Mouse (Mus musculus) small intestine, adult 2 months (tissue): ENCODE measurements around the gene Fam83f. TPM values are rescaled to one million over a fixed set of nuclear protein-coding genes. Genes with fewer than 3 reads are reported as not detected.
A peak's percentile ranks its signal among the peaks of the same experiment; 100 is the strongest.

Experiments
- H3K27ac ChIP-seq: fragments of 200-500 bp; 2 replicates; pipeline ENCODE4 v1.5.1; 2012; ENCODE audit warnings: low read depth, low read length, control low read depth, inconsistent platforms; ENCODE audit not compliant: insufficient read depth
- H3K27me3 ChIP-seq: fragments of 200-500 bp; 2 replicates; pipeline ENCODE4 v1.6.1; 2012; ENCODE audit warnings: mild to moderate bottlenecking, moderate library complexity, low read length, inconsistent platforms; ENCODE audit not compliant: control insufficient read depth, insufficient read depth
- H3K36me3 ChIP-seq: fragments of 200-500 bp; 2 replicates; pipeline ENCODE4 v1.6.1; 2012; ENCODE audit warnings: mild to moderate bottlenecking, low read length, control low read depth, inconsistent platforms; ENCODE audit not compliant: control insufficient read depth, insufficient read depth
- H3K4me1 ChIP-seq: fragments of 200-500 bp; 2 replicates; pipeline ENCODE4 v1.6.1; 2012; ENCODE audit warnings: low read length, inconsistent platforms, mixed read lengths; ENCODE audit not compliant: control insufficient read depth, insufficient read depth, insufficient read length
- H3K4me3 ChIP-seq: fragments of 200-500 bp; 2 replicates; pipeline ENCODE4 v1.5.1; 2012; ENCODE audit warnings: low read depth, mild to moderate bottlenecking, control low read depth, inconsistent platforms, low read length, moderate library complexity
- CTCF ChIP-seq: fragments of 200-500 bp; IDR thresholded peaks from 2 replicates; pipeline ENCODE4 v1.5.1; 2012; ENCODE audit warnings: low read depth, mild to moderate bottlenecking, control low read depth, inconsistent platforms, low read length, moderate library complexity, mixed read lengths; ENCODE audit not compliant: insufficient replicate concordance, insufficient read length; ENCODE audit errors: extremely low read depth
- POLR2A ChIP-seq: fragments of 200-500 bp; IDR thresholded peaks from 2 replicates; pipeline ENCODE4 v1.6.1; 2012; ENCODE audit warnings: low read depth, mild to moderate bottlenecking, control low read depth, inconsistent platforms, low read length, moderate library complexity
- WGBS: fragments of 180-500 bp; shearing (Covaris S2); methylation state at CpG from one replicate; pipeline ENCODE4 v1.1.7; 2018; 5-methylcytosine and 5-hydroxymethylcytosine counted together
- polyA plus RNA-seq: library from polyadenylated mRNA; depleted of rRNA; stranded (reverse); fragments of >200 nt; gene quantifications from 2 replicates; pipeline ENCODE4 v1.2.3, GENCODE M21; 2012

Fam83f gene
- polyA plus RNA-seq, 1 experiment: 21.5 TPM

DNA sequence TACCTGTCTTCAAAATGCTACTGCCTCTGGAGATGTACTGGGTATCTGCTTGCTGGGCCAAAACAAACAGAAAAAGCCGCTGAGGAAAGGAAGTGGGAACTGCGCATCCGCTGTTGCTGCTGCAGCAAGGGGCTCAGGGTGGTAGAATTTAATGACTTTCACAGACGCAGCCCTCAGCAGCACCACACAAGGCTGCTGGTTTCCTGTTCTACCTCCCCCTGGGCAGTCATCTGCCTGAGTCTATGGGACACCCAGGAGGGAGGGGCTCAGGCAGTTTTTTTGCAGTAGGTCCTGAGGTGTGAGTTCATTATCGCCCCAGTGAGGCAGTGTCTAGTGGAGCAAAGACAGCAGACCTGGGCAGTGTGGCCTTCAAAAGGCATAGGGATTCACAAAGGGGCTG lies 25.9 kb downstream of the Fam83f start:
- H3K27me3 ChIP-seq: no peaks in the 10 kb centered on the region
- WGBS: 61% methylated on average over 5 of the region's 5 CpGs
- no peak overlapping the region for H3K4me3 ChIP-seq
- TF ChIP-seq CTCF (no peak), POLR2A (no peak)
- peaks cover 12% of the 10 kb centered on the region for H3K4me1 ChIP-seq
- H3K27ac ChIP-seq: peak overlapping the region; percentile 31
- peaks cover 15% of the 10 kb centered on the region; the same call in 1 of the 2 replicates for H3K36me3 ChIP-seq

DNA sequence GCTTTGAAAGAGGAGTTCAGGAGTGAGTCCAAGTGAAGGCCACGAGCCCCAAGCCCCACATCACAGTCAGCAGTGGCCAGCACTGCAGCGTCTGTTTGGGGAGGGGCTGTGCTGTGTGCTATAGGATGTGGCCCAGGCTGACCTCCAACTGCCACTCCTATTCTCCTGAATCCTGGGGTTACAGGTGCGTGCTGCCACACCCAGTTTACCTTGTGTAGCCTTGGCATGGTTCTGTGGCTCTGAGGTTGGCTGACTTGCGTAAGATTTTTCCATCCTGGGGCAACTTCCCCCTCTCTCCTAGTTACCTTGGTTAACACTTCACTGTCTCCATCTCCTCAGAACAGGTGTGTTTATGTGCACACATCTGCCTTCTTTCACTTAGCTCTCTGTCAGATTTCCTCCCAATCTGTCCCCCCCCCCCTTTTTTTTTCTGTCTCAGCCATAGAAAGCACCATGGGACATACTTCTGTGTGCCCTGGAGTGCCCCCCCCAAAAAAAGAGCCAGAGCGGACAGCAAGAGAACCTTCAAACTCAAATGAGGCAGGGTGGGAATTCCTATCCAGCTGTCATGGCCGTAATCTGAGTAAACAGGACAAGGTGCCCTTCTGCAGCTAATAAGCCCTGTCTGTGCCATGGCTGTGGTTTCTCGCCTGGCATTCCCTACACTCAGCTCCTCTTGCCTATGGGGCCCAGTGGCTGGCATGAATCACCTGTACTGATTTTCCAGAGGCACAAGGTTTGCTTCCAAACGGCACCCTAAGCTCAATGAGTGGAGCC lies 30.0 kb downstream of the Fam83f start:
- TF ChIP-seq POLR2A (no peak), CTCF (no peak)
- Histone ChIP-seq H3K36me3 (peaks cover 8% of the 10 kb centered on the region; the same call in 1 of the 2 replicates), H3K4me1 (peaks cover 13% of the 10 kb centered on the region), H3K27me3 (no peaks in the 10 kb centered on the region), H3K27ac (peak overlapping the region; percentile 50), H3K4me3 (no peak overlapping the region)
- WGBS: 20% methylated on average over 8 of the region's 8 CpGs

DNA sequence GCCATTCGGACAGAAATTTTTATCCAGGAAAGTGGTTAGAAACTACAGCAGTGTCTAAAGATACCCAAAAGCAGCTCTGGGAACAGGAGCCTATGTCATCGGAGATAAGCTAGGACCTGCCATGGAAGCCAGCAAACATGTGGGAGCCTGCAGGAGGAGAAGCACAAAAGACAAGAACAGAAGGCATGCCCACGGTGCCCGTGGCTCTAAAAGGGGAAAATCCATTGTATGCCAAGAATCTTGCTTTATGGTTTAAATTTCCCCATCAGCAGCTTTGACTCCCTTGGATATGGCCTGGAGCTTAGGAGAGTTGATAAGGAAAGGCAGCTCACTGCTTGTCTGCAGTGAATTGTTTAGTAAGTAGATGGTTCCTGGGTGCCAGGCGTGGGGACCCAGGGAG lies 31.3 kb downstream of the Fam83f start:
- peaks cover 21% of the 10 kb centered on the region for H3K4me1 ChIP-seq
- WGBS: 67% methylated on average over 5 of the region's 5 CpGs
- peaks cover 8% of the 10 kb centered on the region; the same call in 1 of the 2 replicates for H3K36me3 ChIP-seq
- H3K27me3 ChIP-seq: no peaks in the 10 kb centered on the region
- no peak overlapping the region for H3K4me3 ChIP-seq
- no peak for TF ChIP-seq CTCF
- no peak for TF ChIP-seq POLR2A
- no peak overlapping the region for H3K27ac ChIP-seq

DNA sequence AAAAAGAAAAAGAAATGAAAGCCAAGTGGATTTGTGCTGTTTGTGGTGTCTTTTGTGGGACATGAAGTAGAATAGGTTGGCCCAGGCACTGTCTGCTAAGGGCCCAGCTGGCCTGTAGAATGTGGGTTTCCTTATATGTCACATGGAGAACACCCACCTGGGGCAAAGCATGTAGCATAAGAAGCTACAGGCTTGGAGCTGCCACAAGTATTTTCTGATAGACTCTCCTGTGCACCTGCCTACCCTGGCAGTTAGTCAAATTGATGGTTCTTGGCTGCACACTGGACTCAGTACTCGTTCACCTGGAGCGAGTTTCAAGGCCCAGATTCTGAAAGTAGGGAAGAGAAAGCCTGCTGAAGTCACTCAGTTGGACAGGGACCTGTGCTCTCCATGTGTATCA lies 31.8 kb downstream of the Fam83f start:
- Histone ChIP-seq H3K36me3 (peaks cover 8% of the 10 kb centered on the region; the same call in 1 of the 2 replicates), H3K4me1 (peaks cover 21% of the 10 kb centered on the region), H3K27me3 (no peaks in the 10 kb centered on the region), H3K4me3 (no peak overlapping the region), H3K27ac (no peak overlapping the region)
- WGBS: 38% methylated on average over 2 of the region's 2 CpGs
- no peak for TF ChIP-seq POLR2A
- TF ChIP-seq CTCF: no peak

DNA sequence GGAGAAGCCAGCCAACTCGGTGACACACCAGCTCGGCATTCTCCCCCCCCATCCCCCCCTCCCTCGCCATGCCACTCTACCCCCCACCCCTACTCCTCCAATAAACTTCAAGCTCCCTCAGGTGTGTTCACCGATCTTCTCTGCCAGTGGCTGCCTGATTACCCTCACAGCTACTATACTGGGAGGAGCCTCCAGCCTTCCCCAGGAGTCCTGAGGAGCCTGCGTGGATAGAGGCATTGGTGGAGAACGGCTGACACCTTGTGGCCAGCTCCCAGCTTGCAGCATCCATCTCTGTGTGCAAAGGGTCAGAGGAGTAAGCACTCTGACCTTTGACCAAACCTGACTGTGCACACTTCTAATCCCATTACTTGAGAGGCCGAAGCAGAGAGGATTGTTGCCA lies 32.6 kb downstream of the Fam83f start:
- H3K4me3 ChIP-seq: no peak overlapping the region
- under 1% methylated on average over 7 of the region's 7 CpGs for WGBS
- peaks cover 21% of the 10 kb centered on the region for H3K4me1 ChIP-seq
- no peaks in the 10 kb centered on the region for H3K27me3 ChIP-seq
- H3K36me3 ChIP-seq: peaks cover 5% of the 10 kb centered on the region; the same call in 1 of the 2 replicates
- TF ChIP-seq POLR2A: no peak
- peak; percentile 93 for TF ChIP-seq CTCF
- H3K27ac ChIP-seq: no peak overlapping the region

DNA sequence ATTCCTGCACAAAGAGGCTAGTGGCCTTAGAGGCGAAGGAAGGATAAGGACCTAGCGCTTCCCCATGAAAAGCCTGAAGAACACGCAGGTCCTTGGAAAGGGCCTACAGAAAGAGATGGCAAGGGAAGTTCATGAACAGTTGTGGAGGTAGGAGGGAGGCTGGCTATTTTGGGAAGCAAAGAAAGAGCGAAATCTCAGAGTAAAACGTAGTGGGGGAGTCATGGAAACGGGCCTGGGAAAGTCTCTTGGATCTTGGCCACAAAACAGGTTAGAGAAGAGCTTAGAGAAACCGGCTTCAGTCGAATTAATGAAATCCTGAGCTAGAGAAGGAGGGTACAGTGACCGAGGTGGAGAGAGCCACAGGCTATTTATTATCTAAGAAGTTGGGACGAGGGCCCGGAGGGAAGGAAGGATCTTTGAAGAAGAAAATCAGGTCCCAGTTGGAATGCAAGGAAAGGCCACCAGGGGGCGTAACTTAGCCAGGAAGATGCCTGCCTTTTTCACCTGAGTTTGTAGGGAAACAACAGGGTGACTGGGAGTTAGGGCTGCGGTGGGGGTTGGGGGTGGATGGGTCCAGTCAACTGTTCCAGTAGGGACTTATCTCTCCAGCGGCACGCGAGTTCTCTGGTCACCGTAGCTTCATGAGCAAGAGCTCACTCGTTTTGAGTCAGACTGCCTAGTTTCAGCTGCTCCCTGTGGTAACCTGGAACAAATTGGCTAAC lies 34.3 kb downstream of the Fam83f start:
- Histone ChIP-seq H3K4me3 (peak overlapping the region; percentile 50), H3K36me3 (no peaks in the 10 kb centered on the region), H3K27me3 (no peaks in the 10 kb centered on the region), H3K27ac (no peak overlapping the region), H3K4me1 (peaks cover 21% of the 10 kb centered on the region)
- TF ChIP-seq POLR2A (no peak), CTCF (peak; percentile 87; the same call in 1 of the 2 replicates)
- WGBS: 28% methylated on average over 18 of the region's 18 CpGs

DNA sequence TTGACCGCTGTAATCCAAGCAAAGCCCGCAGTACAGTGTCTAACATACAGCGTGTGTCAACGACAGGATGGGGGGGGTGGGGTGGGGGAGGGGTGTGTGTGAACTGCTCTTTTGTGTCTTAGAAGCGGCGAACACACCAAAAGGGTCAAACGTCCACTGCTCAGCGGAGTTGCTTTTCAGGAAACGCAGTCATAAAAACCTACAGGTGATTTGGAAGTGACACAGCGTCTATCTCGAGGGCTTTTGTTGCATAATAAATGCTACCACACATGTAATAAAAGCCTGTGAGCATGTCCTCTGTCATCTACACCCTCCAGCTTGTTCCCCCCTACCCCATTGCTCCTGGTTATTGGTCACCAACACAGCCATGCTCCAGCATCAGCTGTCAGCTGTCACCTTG lies 34.9 kb downstream of the Fam83f start:
- TF ChIP-seq CTCF (no peak), POLR2A (no peak)
- H3K4me1 ChIP-seq: peaks cover 17% of the 10 kb centered on the region
- no peaks in the 10 kb centered on the region for H3K36me3 ChIP-seq
- peak overlapping the region; percentile 61; the same call in 1 of the 2 replicates for H3K27ac ChIP-seq
- 7% methylated on average over 11 of the region's 11 CpGs for WGBS
- H3K27me3 ChIP-seq: no peaks in the 10 kb centered on the region
- H3K4me3 ChIP-seq: peak overlapping the region; percentile 50
